Mouse (Mus musculus) gastrocnemius, postnatal 10 days (tissue): ENCODE results near the gene Olfr1428. TPM values are rescaled to one million over a fixed set of nuclear protein-coding genes. Genes with fewer than 3 reads are reported as not detected.
A peak's percentile ranks its signal among the peaks of the same experiment; 100 is the strongest.
"Not testable (repeated sequence)": the region's sequence is repeated elsewhere in the genome, so short reads cannot be mapped to it uniquely, and the experiment has no call there.

Experiments
- DNase-seq: peaks from one replicate; pipeline ENCODE4 v3.0.0; 2021; ENCODE audit warnings: mixed read lengths
- long read RNA-seq, 2 experiments: library from polyadenylated mRNA; stranded (forward); transcript quantifications; one replicate each; pipeline ENCODE4 v2.0.0; 2021
- total RNA-seq, 2 experiments: library from RNA; stranded (reverse); gene quantifications; 2 replicates each; pipeline ENCODE4 v1.2.3; 2021

The Olfr1428 gene
- total RNA-seq: not detected
- long read RNA-seq, experiment 1: 0 reads
- long read RNA-seq, experiment 2: 0 reads

- no peak for DNase-seq
Observed at GRCm38 (mm10) chr19:12115797-12116196, at the start of gene Olfr1428. Gene Olfr1428 (minus strand): TSS chr19:12115897.

- DNase-seq: peak; percentile 7
Observed at GRCm38 (mm10) chr19:12145452-12145851, 29.8 kb upstream of the Olfr1428 start.

GRCm38 (mm10) chr19:12143356-12143755, 27.7 kb upstream of the Olfr1428 start:
- DNase-seq: no peak

GRCm38 (mm10) chr19:12134289-12134688, 18.6 kb upstream of the Olfr1428 start:
- no peak for DNase-seq

GRCm38 (mm10) chr19:12123103-12123502, 7.4 kb upstream of the Olfr1428 start, which contains the start of gene Olfr76:
Gene Olfr76 (minus strand): TSS chr19:12123203.
- DNase-seq: no peak

- no peak for DNase-seq
Observed at GRCm38 (mm10) chr19:12116464-12116863, 767 bp upstream of the Olfr1428 start.

- no peak for DNase-seq
Observed at GRCm38 (mm10) chr19:12113807-12114206, 1.9 kb downstream of the Olfr1428 start.

GRCm38 (mm10) chr19:12104541-12104940, 11.2 kb downstream of the Olfr1428 start:
- no peak for DNase-seq

- DNase-seq: no peak
Observed at GRCm38 (mm10) chr19:12103234-12103633, 12.5 kb downstream of the Olfr1428 start, which contains the start of gene Olfr1427. Gene Olfr1427 (minus strand): TSS chr19:12103334.

- DNase-seq: no peak
Observed at GRCm38 (mm10) chr19:12091913-12092312, 23.8 kb downstream of the Olfr1428 start, which contains the start of gene Olfr1426. Gene Olfr1426 (minus strand): TSS chr19:12092013.

- DNase-seq: not testable (repeated sequence)
Observed at GRCm38 (mm10) chr19:12077631-12078030, 38.1 kb downstream of the Olfr1428 start, which contains the start of gene Olfr1425. Gene Olfr1425 (minus strand): TSS chr19:12077731.

GRCm38 (mm10) chr19:12069546-12069945, 46.2 kb downstream of the Olfr1428 start:
- not testable (repeated sequence) for DNase-seq

GRCm38 (mm10) chr19:12067806-12068205, 47.9 kb downstream of the Olfr1428 start:
- not testable (repeated sequence) for DNase-seq

- not testable (repeated sequence) for DNase-seq
Observed at GRCm38 (mm10) chr19:12062582-12062981, 53.1 kb downstream of the Olfr1428 start, which contains the start of gene Olfr1424. Gene Olfr1424 (minus strand): TSS chr19:12062682.

Other genes with a start within 250 kb of the Olfr1428 start
- gene Olfr1419, start 240.8 kb downstream of the Olfr1428 start, total RNA-seq: not detected
- gene Olfr1420, start 229.3 kb downstream of the Olfr1428 start, total RNA-seq: not detected
- gene Patl1, start 203.5 kb downstream of the Olfr1428 start, total RNA-seq: 10 to 100 TPM; 25.1 to 28.3 TPM
- 10 to 100 TPM; 77.5 to 77.9 TPM for gene Osbp, start 150.0 kb downstream of the Olfr1428 start, total RNA-seq
- not detected for gene Olfr1423, start 74.6 kb downstream of the Olfr1428 start, total RNA-seq
- not detected for gene Olfr1424, start 53.2 kb downstream of the Olfr1428 start, total RNA-seq
- not detected for gene Olfr1425, start 38.2 kb downstream of the Olfr1428 start, total RNA-seq
- not detected for gene Olfr1426, start 23.9 kb downstream of the Olfr1428 start, total RNA-seq
- not detected for gene Olfr1427, start 12.6 kb downstream of the Olfr1428 start, total RNA-seq
- not detected for gene Olfr76, start 7.3 kb upstream of the Olfr1428 start, total RNA-seq
- gene Olfr1555-ps1, start 54.2 kb upstream of the Olfr1428 start, total RNA-seq: not detected
- gene Olfr1431, start 84.7 kb upstream of the Olfr1428 start, total RNA-seq: not detected
- not detected for gene Olfr1432, start 116.7 kb upstream of the Olfr1428 start, total RNA-seq
- not detected for gene Olfr262, start 125.8 kb upstream of the Olfr1428 start, total RNA-seq
- gene Olfr235, start 145.1 kb upstream of the Olfr1428 start, total RNA-seq: not detected
- not detected for gene Olfr1434, start 164.0 kb upstream of the Olfr1428 start, total RNA-seq
- not detected for gene Olfr1436, start 183.2 kb upstream of the Olfr1428 start, total RNA-seq
- not detected for gene Olfr1437, start 209.2 kb upstream of the Olfr1428 start, total RNA-seq
- not detected for gene Olfr1438-ps1, start 220.0 kb upstream of the Olfr1428 start, total RNA-seq